Mouse (Mus musculus) c-Kit-negative CD71-positive TER-119-positive erythroid progenitor cells, embryonic 14.5 days (primary cell): ENCODE measurements at regions not wholly inside any gene's neighbourhood (a gene's known extent, or its start where the extent isn't known, plus 50 kb on each side); places are given as distances from the start of the nearest gene placed in this dataset.

ENCODE experiments used
- DNase-seq: peaks from one replicate; pipeline ENCODE4 v3.0.0-alpha.2; 2013; ENCODE audit warnings: low read depth, low spot score

DNA sequence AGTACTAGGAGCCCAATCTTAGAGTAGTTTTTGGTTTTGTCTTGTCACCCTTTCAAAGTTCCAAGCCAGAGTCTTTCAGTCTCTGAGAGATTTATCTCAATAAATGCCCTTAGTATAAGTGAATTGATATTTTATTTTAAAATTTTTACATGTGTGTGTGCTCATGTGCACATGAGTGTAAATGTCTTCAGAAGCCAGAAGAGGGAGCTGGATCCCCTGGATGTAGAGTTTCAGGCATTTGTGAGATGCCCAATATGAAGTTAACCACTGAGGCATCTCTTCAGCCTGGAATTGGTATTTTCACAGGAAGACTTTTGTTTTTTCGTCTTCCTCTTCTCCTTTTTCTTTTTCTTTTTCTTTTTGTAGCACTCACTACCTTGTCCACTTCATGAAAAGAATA lies 262.3 kb upstream of the Eif4g2 start:
- no peak for DNase-seq

DNA sequence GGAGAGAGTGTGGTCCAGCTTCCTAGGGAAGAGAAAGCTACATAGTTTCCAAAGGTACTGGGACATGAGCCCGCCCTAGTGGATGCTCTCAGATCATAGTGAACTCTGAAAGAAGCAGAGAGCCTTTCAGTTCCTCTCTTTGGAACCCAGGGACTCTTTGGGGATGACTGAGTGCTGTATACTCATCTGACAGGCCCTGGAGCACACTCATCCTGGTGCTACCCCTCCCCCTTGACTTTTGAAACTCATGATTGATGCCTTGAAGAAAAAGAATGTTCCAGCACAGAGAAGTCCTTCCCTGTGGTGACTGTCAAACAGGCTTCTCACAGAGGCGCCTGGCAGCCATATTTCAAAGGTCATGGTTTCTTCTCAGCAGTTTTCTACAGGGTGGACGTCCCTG lies 254.2 kb upstream of the Eif4g2 start:
- DNase-seq, result no peak

DNA sequence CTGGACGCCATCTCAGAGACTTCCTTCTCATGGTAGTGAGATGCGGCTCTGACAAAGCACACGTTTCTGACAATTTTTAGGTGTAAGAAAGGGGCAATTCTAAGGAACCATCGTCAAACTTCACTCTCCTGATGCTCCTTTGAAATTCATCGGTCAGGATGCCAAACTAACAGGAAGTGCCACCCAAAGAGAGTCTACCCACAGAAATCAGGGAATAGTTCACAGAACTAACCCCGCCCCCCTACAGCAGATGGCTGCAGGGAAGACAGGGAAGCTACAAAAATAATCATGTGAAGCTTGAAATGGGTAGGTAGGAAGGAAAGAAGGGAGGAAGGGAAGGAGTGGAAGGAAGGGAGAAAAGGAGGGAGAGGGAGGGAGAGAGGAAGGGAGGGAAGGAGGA lies 240.1 kb upstream of the Eif4g2 start:
- no peak for DNase-seq

DNA sequence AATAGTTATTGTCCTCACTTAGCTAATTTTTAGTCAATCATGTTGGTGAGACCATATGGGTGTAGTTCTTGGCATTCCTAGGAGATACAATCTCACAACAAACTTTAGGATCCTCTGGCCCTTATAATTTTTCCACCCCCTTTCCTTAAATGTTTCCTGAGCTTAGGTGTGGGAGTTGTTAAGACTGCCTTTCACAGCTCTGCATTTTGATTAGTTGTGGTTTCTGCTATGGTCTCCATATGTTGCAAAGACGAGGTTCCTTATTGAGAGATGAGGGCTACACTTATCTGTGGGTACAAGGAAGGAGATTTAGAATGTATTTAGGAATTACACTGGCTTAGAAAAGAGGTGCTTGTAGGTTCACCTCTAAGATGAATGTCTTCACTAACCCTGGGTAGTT lies 237.1 kb upstream of the Eif4g2 start:
- no peak for DNase-seq

DNA sequence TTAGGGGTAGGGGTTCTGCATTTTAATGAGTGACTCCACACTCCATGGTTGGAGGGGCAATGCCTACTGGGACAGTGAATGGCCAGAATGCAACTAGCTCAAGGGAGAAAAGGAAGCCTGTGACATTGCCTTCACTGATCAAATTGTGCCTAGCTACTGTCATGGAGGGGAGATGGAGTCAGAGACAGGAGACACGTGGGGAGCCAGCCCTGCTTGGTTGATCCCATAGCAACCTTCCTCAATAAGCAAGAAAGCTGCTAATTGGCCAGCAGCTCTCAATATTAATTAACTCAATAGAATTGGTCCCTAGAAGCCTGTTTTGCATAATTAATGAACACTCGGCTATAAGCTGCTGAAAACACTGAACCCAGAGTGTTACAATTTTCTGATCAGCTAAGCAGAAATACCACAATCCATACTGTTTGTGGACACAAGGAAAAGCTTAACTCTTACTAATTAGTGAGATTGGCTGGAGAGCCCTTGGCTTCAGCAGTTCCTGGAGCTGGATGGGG lies 233.7 kb upstream of the Eif4g2 start:
- no peak for DNase-seq

DNA sequence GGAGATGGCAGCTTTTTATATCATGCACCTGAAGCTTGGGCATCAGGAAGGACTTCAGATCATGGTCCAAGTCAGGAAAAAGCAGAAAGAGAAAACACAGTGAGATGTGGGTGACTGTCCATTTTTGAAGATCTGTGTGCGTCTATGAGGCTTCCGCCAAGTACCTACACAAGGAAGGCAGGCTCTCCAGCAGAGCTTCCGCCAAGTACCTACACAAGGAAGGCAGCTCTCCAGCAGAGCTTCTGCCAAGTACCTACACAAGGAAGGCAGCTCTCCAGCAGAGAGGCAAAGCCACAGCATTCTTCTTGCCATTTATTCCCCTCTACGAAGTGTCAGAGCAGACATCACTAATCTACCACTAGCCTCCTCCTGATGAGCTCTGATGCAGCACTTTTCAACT lies 231.1 kb upstream of the Eif4g2 start:
- DNase-seq, result no peak

DNA sequence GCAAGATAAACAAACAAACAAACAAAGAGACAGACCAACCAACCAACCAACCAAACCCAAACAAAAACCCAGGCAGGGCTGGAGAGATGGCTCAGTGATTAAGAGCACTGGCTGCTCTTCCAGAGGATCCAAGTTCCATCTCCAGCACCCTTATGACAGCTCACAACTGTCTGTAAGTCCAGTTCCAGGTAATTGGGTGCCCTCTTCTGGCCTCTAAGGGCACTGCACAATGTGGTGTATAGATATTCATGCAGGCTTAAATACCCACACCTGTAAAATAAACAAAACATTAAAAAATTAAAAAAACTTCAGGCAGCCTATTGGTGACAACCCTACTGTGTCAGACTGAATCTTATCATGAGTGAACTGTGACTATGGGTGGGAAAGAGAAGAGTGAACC lies 222.4 kb upstream of the Eif4g2 start:
- DNase-seq, result no peak

DNA sequence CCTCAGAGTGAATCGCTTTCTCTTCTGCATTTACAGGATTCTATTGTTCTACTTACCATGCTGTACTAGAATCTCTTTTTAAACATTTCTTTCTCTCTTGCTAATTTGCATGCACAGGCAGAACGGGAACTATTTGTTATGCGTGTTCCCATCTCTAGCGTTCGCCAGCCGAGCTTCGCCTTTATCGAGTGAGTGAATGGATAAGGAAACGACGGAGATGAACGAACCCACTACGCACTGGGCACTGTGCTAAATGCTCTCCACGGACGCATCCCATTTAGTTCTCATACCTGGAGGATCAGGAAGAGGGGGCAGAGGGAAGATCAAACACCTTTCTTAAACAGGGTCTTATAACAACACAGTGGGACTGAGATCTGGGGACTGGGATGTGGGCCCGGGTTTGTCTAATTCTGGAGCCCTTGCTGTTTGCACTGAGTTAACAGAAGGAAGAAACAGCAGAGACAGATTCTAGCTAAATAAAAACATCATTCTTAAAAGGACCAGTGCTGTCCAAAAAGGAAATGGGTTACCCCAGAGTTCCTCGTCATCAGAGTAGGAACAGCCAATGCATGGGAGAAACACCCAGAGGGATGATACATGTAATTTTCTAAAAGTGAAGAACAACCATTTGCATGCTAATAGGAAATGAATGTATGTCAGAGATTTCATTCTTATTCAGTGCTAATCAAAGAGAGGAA lies 219.1 kb upstream of the Eif4g2 start:
- no peak for DNase-seq

DNA sequence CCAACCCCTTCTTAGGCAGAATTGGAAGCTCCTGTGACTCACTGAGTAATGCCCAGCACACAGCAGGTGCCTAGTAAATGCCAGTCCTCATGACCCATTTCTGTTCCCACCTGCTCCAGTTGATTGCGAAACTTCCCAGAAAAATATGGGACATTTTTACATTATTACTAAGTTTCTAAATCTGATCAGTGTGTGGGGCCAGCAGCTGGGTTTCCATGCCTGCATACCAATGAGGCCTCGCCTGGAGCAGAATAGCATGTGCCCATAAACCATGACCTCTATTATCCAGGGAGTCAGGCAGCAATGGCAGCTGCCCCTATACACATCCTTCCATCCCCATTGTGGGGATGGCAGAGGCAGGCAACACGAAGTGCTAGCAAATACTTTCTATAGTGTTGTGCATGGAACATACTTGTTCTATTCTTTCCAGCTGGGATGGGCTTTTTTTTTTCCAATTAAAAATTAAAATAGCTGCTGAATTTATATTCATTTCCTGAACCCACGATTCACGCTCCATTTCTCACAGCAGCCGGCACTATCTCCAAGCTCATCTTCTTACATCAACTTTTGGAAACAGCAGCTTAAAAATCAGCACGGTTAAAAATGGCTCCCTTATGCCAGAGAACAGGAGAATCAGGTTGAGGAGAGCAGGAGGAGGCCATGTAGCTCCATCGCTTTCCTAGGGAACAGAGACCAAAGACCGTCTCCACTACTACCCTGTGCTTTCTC lies 214.5 kb upstream of the Eif4g2 start:
- no peak for DNase-seq

DNA sequence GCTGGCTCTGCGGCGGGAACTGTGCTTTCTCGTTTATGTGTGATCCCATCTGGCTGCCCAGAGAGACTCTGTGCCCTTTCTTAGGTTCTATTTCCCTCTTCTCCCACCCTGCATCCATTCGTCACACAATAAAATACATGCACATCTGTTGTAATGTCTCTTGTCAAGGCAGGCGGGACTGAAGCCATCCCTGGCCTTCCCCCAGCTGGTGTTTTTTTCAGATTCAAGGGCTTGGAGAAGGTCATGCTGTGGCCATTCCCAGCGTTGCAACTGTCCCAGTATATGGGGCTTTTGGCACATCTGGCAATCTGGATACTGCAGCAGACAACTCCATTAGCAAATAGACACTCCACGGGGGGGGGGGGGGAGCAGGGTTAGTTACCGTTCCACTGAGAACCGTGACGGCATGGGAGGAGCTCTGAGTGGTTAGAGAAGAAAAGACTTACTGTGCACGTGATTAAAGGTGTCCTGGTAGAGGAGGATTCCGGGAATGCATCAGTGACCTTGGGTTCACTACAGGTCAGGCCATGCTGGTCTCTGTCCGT lies 200.7 kb upstream of the Eif4g2 start:
- DNase-seq, result no peak

DNA sequence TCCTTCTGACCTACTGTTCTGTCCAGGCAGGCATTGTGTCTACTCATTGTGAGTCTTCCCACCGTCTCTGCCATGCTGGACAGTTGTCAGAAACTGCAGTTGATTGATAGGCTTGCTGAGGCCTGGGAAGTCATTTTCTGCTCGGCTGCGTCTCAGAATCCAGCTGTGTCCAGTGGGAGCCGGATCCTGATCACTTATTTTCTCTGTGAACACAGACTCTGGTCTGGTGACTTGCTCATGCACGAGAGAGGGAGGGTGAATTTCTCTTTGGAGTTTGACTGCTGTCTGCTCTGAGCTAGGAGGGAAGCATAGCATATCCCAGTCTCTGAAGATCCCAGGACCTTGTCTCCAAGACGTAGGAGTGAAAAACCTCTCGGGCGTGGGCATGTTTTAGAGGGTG lies 199.5 kb upstream of the Eif4g2 start:
- no peak for DNase-seq

DNA sequence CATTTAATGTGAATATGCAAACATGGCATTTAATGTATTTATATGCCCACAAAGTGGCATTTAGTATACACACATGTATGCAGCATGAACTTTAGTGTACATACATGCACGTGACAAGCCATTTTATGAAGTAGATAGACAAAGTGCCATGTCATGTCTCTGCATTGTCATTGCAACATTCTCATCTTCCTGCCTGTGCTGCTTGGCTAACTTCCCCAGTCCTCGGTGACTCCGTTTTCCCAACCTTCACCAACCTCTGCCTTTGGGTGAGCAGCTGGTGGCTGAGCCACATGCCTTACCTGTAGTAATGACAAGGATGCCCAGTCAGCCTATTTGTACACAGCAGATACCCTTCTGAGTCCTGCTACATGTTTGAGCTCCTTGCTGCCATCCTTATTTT lies 194.9 kb upstream of the Eif4g2 start:
- DNase-seq, result no peak

DNA sequence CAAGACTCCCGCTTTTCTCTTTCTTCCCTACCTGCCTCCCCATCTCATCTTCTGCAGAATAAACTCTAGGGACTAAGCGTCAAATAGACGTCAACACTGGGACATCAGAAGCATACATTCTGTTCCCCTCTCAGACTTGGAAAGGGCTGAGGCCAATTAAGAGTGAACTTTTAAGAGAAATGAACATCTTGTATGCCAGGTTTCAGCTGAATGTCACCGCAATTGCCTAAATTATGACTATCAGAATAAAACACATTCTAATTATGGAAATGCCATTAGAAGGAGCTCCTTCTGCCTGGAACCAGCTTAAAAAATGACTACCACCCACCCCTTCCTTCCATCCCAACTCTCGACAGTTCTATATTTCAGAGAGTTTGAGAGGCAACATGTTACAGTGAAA lies 191.0 kb upstream of the Eif4g2 start:
- no peak for DNase-seq

DNA sequence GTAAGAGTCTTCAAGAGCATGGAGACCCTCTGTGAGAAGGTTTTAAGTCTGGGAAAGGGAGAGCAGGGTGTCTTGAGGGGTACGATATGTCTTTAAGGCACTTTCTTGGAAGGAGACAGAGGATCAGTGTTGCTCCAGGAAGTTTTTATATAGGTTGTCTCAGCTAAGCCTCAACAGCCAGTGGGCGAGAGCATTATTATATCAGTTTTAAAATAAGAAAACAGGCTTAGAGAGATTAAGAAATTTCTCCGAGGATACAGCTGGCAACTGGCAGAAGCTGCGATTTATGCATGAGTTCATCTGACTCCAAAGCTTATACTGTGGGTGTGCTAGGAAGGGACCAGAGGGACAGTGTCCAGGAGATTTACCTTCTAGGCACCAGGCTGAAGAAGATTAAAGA lies 188.0 kb upstream of the Eif4g2 start:
- no peak for DNase-seq

DNA sequence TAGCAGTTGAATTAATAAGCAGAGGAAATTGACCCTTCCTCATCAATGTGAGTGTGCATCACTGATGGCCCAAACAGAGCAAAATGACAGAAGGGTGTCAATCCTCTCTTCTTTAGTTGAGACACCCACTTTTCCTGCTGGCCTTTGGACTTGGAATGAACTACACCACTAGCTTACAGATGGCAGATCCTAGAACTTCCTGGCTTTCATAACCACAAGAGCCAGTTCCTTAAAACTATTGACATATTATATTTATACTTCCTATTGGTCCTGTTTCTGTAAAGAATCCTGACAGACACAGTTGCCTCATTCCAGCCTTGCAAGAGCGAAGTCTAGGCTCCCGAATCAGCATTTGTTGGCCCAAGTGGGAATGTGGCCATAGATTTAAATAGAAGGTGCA lies 185.4 kb upstream of the Eif4g2 start:
- DNase-seq, result no peak

DNA sequence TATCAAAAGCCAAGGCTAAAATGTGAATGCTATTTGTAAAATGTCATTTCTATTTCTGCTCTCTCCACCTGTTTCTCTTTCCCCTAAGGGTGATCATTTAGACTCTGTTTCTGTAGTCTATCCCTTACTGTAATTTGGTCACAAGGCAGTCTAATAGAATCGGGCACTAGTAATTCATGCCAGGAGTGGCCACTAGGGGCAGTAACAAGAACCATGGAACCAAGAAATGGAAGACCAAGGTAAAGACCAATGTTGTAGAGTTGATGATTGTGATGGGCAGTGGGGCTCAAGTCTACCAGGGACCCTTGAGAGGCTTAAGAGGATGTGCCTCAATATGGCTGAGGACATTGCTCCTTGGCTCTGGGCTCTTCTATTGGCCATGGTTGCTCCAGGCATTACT lies 180.5 kb upstream of the Eif4g2 start:
- DNase-seq, result no peak

DNA sequence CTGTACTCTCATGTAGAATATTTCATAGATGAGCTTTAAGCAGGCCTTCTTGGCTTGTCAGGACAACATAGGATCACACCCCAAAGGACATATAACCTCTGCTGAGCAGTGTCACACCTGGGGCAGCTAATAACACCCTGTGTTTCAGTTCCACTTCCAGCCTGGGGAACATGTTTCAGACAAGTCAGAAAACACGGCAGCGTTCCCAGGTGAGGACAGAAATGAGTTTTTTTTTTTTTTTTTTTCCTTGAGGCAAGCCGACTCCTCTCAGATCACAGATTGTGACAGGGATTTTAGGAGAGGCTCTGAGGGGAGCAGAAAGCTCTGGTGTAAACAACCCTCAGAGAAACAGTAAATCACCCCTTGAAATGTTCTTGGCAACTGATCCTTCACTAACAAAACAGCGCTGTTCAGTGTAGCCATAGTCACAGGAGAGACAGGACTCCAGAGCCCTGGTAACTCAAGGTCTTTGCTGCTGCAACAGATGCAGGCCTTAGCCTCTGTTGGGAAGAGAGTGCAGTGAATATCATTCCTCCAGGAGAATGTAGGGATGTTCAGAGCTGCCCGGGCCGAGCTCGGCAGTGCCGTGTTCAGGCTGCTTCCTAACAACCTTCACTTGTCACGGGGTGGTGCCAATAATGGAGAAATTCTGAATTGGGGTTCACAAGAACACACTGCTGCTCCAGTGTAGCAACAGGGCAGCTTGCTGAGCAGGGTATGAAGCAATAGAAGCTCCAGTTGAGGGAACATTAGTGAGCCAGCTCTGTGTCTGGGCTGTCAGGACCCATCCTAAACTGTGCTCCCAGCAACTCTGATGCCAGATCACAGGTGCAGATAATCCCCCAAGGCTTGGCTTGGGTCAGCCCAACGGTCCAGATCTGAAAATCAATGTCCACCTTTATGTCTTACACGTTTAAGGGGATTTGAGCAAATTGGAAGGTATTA lies 177.1 kb upstream of the Eif4g2 start:
- DNase-seq, result no peak

DNA sequence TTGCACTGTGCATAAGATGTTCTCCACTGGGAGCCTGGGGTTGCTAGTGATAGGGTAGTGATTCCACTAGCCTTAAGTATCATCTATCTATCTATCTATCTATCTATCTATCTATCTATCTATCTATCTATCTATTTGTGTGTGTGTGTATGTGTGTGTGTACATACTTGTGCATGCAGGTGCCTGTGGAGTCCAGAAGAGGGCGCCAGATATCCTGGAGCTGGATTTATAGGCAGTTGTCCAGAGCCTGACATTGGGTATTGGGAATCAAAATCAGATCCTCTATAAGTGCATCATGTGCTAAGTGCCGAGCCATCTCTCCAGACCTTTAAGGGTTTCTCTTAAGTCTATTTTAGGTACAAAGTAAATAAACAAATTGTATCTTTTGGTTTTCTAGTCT lies 175.0 kb upstream of the Eif4g2 start:
- DNase-seq, result no peak

DNA sequence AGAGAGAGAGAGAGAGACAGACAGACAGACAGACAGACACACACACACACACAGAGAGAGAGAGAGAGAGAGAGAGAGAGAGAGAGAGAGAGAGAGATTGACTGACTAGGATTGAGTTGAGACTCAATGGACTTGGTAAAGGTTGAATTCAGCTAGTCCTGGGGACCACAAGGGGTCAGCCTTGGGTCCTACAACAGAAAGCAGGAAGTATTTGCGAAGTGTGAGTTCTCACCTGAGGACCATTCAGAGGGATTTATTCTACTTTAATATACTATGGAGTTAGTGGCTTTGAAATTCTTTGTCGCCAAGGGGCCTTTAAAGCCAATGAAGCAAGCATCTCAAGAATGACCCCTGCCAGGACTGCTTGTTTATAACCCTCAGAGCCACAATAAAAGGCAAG lies 173.4 kb upstream of the Eif4g2 start:
- DNase-seq, result no peak

DNA sequence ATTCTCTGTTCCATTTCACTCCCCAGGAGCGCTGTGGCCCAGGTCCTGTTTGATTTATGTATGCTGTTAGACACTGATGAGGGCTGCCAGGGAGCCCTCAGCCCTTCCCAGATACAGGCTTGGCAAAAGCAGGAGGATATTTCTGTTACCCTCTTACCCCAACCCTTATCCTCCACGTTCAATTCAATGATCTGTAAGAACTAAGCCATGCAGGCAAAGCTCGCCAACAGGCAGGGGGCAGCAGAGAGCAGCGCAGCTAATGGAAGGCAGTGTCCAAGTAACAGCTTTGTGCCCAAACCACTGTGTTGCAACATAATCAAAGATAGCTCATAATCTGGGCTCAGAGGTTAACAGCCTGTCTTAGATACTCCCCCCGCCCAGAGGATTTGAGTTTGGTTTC lies 166.8 kb upstream of the Eif4g2 start:
- no peak for DNase-seq

DNA sequence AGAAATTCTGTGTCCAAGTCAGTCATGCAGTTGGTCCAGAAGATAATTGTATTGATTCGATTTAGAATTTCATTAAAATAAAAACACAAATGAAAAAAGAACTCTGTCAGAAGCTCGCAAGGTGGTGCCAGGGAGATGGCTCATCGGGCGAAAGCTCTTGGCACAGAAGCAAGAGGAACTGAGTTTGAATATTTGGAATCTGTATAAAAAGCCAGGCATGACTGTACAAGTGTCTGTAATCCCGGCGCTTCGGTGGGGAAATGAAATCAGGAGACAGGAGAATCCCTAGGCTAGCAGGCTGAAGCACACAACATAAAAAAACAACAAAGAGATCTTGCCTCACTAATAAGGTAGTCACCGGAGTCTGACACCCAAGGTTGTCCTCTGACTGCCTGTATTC lies 162.7 kb upstream of the Eif4g2 start:
- no peak for DNase-seq

DNA sequence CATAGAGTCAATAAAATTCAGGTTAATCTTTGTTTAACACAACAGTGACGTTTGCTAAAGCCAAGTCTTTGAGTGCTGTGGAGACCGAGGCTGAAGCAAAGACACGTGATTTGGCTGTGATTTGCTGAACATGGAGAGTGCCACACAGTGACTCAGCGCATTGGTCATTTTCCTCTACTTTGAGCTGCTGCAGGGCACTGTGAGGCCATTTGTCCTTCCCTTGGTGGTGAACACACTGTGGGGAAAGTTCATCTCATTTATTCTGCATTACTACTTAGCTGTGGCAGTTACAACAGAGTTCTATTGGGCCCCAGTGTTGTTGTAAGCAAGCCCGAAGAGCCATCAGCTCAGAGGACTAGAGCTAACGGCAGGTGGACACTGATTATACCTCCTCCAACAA lies 162.2 kb upstream of the Eif4g2 start:
- no peak for DNase-seq
